Mouse (Mus musculus): ENCODE data around the gene Iffo1. TPM values are rescaled to one million over a fixed set of nuclear protein-coding genes. Genes with fewer than 3 reads are reported as not detected.

Iffo1 gene
- polyA plus RNA-seq (2015; fragmentation: Nextera tagmentation; extraction: Ambion mirVana): 13.8 and 19.0 TPM in 2 replicates

GRCm38 (mm10) chr6:125145001-125145400 lies at the start of gene Iffo1:
Gene Iffo1, plus strand, starts transcription at chr6:125145241.
- peak; percentile 87 for DNase-seq (ENCODE audit: low spot score)

GRCm38 (mm10) chr6:125095391-125096278 lies 49.4 kb upstream of the Iffo1 start, which contains the start of gene Chd4:
Gene Chd4, plus strand, starts transcription at chr6:125095981.
- DNase-seq (ENCODE audit: low spot score): peak; percentile 94

GRCm38 (mm10) chr6:125096279-125096596 lies 48.8 kb upstream of the Iffo1 start:
- DNase-seq (ENCODE audit: low spot score): no peak

GRCm38 (mm10) chr6:125096597-125097345 lies 48.3 kb upstream of the Iffo1 start:
- DNase-seq (ENCODE audit: low spot score): peak; percentile 72

- no peak for DNase-seq (ENCODE audit: low spot score)
Observed at GRCm38 (mm10) chr6:125097346-125097689, 47.7 kb upstream of the Iffo1 start.

- DNase-seq (ENCODE audit: low spot score): no peak
Observed at GRCm38 (mm10) chr6:125097951-125098350, 47.1 kb upstream of the Iffo1 start.

- no peak for DNase-seq (ENCODE audit: low spot score)
Observed at GRCm38 (mm10) chr6:125098513-125098912, 46.5 kb upstream of the Iffo1 start.

- DNase-seq (ENCODE audit: low spot score): peak; percentile 83
Observed at GRCm38 (mm10) chr6:125099421-125099971, 45.5 kb upstream of the Iffo1 start.

GRCm38 (mm10) chr6:125101444-125101843 lies 43.6 kb upstream of the Iffo1 start:
- DNase-seq (ENCODE audit: low spot score): no peak

GRCm38 (mm10) chr6:125104223-125104622 lies 40.8 kb upstream of the Iffo1 start:
- no peak for DNase-seq (ENCODE audit: low spot score)

GRCm38 (mm10) chr6:125107705-125108104 lies 37.3 kb upstream of the Iffo1 start:
- no peak for DNase-seq (ENCODE audit: low spot score)

- no peak for DNase-seq (ENCODE audit: low spot score)
Observed at GRCm38 (mm10) chr6:125109371-125109770, 35.7 kb upstream of the Iffo1 start.

GRCm38 (mm10) chr6:125110927-125111326 lies 34.1 kb upstream of the Iffo1 start:
- peak; percentile 41 for DNase-seq (ENCODE audit: low spot score)

GRCm38 (mm10) chr6:125112553-125112952 lies 32.5 kb upstream of the Iffo1 start:
- DNase-seq (ENCODE audit: low spot score): no peak

GRCm38 (mm10) chr6:125119387-125119786 lies 25.7 kb upstream of the Iffo1 start:
- DNase-seq (ENCODE audit: low spot score): no peak

- no peak for DNase-seq (ENCODE audit: low spot score)
Observed at GRCm38 (mm10) chr6:125128724-125129123, 16.3 kb upstream of the Iffo1 start.

GRCm38 (mm10) chr6:125129710-125130402 lies 15.2 kb upstream of the Iffo1 start:
- DNase-seq (ENCODE audit: low spot score): peak; percentile 45

- DNase-seq (ENCODE audit: low spot score): peak; percentile 96
Observed at GRCm38 (mm10) chr6:125131302-125132156, 13.5 kb upstream of the Iffo1 start, which contains the start of gene Nop2. Gene Nop2, plus strand, starts transcription at chr6:125131909.

- no peak for DNase-seq (ENCODE audit: low spot score)
Observed at GRCm38 (mm10) chr6:125132470-125132869, 12.6 kb upstream of the Iffo1 start.

- peak; percentile 58 for DNase-seq (ENCODE audit: low spot score)
Observed at GRCm38 (mm10) chr6:125137002-125137671, 7.9 kb upstream of the Iffo1 start.
